Mouse (Mus musculus): ENCODE measurements around the gene Znrf2. TPM values are rescaled to one million over a fixed set of nuclear protein-coding genes. Genes with fewer than 3 reads are reported as not detected.

Znrf2 gene
- polyA plus RNA-seq (2014; fragmentation: Nextera tagmentation; extraction: Ambion mirVana) = 2.3 and 3.3 TPM in 2 replicates

DNA sequence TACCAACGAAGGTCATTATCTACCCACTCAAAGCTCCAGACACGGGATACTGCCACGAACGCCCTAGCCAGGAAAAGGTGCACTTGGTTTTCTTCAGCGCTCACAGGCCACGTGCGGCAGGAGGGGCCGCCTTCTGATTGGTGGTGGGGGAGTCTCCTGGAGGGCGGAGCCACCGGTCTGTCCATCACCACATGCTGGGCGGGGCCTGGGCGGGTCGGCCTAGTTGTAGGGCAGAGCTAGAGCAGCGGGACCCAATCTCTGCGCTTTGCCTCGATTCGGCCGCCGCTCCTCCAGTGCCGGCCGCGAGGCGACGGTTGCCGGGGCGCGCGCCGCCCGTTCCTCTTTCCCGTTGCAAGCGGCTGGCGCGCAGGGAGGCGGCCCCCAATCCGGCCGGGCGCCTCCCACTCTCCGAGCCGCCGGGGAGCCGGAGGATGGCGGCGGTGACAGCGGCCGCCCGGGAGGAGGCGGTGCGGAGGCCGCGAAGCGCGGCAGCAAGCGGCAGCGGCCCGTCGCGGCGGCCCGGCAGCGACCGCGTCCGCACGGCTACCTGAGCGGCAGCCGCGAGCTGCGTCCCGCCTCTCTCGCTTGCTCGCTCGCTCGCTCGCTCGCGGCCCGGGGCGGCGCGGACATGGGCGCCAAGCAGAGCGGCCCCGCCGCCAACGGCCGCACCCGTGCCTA, at the start of gene Znrf2:
Znrf2 (plus strand) TSS at position 529 of the 678 bp plus-strand sequence.
- Histone ChIP-seq H3K9me3 (ENCODE audit: control insufficient read depth, low read length) (no peaks in the 10 kb centered on the region), H3K36me3 (ENCODE audit: control insufficient read depth, insufficient read depth, low read length) (no peaks in the 10 kb centered on the region), H3K27me3 (ENCODE audit: control insufficient read depth, insufficient read depth, low read length) (no peaks in the 10 kb centered on the region), H3K4me3 (ENCODE audit: low read depth, low read length) (peak within 1 kb of the TSS; percentile 70), H3K4me2 (ENCODE audit: low read depth, severe bottlenecking) (peak within 1 kb of the TSS; percentile 34), H3K27ac (replicated peaks; ENCODE audit: low read depth, low read length) (peak within 1 kb of the TSS; percentile 95), H3K4me1 (ENCODE audit: control insufficient read depth, insufficient read depth, low read length) (peaks cover 7% of the 10 kb centered on the region), H3K9ac (ENCODE audit: low read length) (peak within 1 kb of the TSS; percentile 87)
- WGBS = 0% methylated on average over 63 of the region's 88 CpGs
- DNase-seq (ENCODE audit: low spot score) = peak; percentile 98
- ATAC-seq (ENCODE audit: insufficient number of reproducible peaks, low FRiP score, low TSS enrichment, low read depth) = peak; percentile 99

DNA sequence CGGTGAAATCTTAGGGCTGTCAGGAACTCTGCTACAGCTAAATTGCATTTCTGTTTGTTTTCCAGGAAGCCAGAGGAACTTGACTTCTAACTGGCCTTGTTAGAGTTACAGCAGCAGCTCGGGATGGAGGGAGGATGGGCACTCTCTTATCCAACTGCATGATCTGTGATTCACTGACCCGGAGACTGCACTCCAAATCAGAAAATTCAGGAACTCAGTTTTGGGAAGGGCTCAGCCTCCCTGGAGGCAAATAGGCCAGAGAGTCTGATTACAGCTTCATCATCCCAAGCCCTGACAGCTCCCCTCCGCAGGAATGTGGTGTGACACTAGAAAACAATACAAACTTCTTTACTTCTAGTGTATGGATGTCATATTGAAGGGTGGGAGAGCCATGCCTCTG, 49.0 kb upstream of the Znrf2 start:
- WGBS = 56% methylated on average over 4 of the region's 4 CpGs
- Histone ChIP-seq H3K4me3 (ENCODE audit: low read depth, low read length) (no peak overlapping the region), H3K9ac (ENCODE audit: low read length) (no peak overlapping the region), H3K4me2 (ENCODE audit: low read depth, severe bottlenecking) (no peak overlapping the region), H3K36me3 (ENCODE audit: control insufficient read depth, insufficient read depth, low read length) (no peaks in the 10 kb centered on the region), H3K27me3 (ENCODE audit: control insufficient read depth, insufficient read depth, low read length) (no peaks in the 10 kb centered on the region), H3K4me1 (ENCODE audit: control insufficient read depth, insufficient read depth, low read length) (no peaks in the 10 kb centered on the region), H3K27ac (replicated peaks; ENCODE audit: low read depth, low read length) (no peak overlapping the region), H3K9me3 (ENCODE audit: control insufficient read depth, low read length) (no peaks in the 10 kb centered on the region)
- DNase-seq (ENCODE audit: low spot score) = no peak
- ATAC-seq (ENCODE audit: insufficient number of reproducible peaks, low FRiP score, low TSS enrichment, low read depth) = no peak

DNA sequence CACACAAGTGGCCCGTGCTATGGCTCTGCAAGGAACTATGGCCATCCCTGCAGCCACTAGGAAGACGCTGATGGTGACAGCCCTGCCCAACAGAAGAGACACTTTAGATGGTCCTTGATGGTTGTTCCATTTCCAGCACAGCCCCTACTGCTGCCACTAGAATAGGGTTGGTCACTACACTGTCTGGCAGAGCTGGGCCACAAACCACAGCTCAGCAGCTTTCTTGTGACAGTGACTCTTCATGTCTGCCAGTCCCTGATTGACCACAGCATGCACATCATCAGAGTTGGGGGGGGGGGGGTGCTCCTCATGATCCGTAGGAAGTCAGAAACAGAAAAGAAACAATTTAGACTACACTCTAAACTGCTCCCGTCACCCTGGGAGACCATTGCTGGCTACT, 46.0 kb upstream of the Znrf2 start:
- no peak for ATAC-seq (ENCODE audit: insufficient number of reproducible peaks, low FRiP score, low TSS enrichment, low read depth)
- Histone ChIP-seq H3K27me3 (ENCODE audit: control insufficient read depth, insufficient read depth, low read length) (no peaks in the 10 kb centered on the region), H3K36me3 (ENCODE audit: control insufficient read depth, insufficient read depth, low read length) (no peaks in the 10 kb centered on the region), H3K27ac (replicated peaks; ENCODE audit: low read depth, low read length) (no peak overlapping the region), H3K4me1 (ENCODE audit: control insufficient read depth, insufficient read depth, low read length) (no peaks in the 10 kb centered on the region), H3K9ac (ENCODE audit: low read length) (no peak overlapping the region), H3K9me3 (ENCODE audit: control insufficient read depth, low read length) (no peaks in the 10 kb centered on the region), H3K4me3 (ENCODE audit: low read depth, low read length) (no peak overlapping the region), H3K4me2 (ENCODE audit: low read depth, severe bottlenecking) (no peak overlapping the region)
- no peak for DNase-seq (ENCODE audit: low spot score)
- 92% methylated on average over 4 of the region's 4 CpGs for WGBS

DNA sequence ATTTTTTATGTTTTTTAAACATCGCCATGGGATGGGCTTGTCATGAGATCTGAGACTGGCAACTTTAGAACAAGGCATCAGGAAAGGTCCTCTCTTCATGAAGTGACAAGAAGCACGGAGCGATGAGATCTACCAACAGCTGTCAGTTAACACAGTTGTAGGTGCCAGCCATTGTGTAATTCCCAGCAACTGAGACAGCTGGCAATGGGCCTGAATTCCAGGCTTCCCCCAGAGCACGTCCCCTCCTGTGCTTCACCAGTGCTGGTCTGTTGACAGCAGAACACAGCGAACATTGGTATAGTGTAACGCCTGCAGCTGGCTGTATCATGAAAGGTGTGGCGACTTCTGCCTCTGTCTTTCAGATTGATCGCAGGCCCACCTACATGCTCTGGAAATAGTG, 45.5 kb upstream of the Znrf2 start:
- Histone ChIP-seq H3K4me1 (ENCODE audit: control insufficient read depth, insufficient read depth, low read length) (no peaks in the 10 kb centered on the region), H3K27me3 (ENCODE audit: control insufficient read depth, insufficient read depth, low read length) (no peaks in the 10 kb centered on the region), H3K4me3 (ENCODE audit: low read depth, low read length) (no peak overlapping the region), H3K36me3 (ENCODE audit: control insufficient read depth, insufficient read depth, low read length) (no peaks in the 10 kb centered on the region), H3K4me2 (ENCODE audit: low read depth, severe bottlenecking) (no peak overlapping the region), H3K9ac (ENCODE audit: low read length) (no peak overlapping the region), H3K9me3 (ENCODE audit: control insufficient read depth, low read length) (no peaks in the 10 kb centered on the region), H3K27ac (replicated peaks; ENCODE audit: low read depth, low read length) (no peak overlapping the region)
- ATAC-seq (ENCODE audit: insufficient number of reproducible peaks, low FRiP score, low TSS enrichment, low read depth) (no peak), DNase-seq (ENCODE audit: low spot score) (no peak)
- 88% methylated on average over 8 of the region's 8 CpGs for WGBS

DNA sequence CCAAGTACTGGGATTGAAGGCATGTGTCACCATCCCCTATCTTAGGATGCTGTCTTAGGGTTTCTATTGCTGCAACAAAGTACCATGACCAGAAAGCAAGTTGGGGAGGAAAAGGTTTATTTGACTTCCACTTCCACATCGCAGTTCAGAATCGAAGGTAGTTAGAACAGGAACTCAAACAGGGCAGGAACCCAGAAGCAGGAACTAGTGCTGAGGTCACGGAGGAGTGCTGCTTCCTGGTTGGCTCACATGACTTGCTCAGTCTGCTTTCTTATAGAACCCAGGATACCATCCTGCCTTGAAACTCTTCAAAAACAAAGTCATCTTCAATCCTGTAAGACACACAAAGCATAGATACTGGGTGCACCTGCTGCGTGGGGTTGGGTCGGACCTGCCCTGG, 44.6 kb upstream of the Znrf2 start:
- Histone ChIP-seq H3K4me1 (ENCODE audit: control insufficient read depth, insufficient read depth, low read length) (no peaks in the 10 kb centered on the region), H3K36me3 (ENCODE audit: control insufficient read depth, insufficient read depth, low read length) (no peaks in the 10 kb centered on the region), H3K4me2 (ENCODE audit: low read depth, severe bottlenecking) (no peak overlapping the region), H3K27ac (replicated peaks; ENCODE audit: low read depth, low read length) (no peak overlapping the region), H3K9me3 (ENCODE audit: control insufficient read depth, low read length) (no peaks in the 10 kb centered on the region), H3K9ac (ENCODE audit: low read length) (no peak overlapping the region), H3K27me3 (ENCODE audit: control insufficient read depth, insufficient read depth, low read length) (no peaks in the 10 kb centered on the region), H3K4me3 (ENCODE audit: low read depth, low read length) (no peak overlapping the region)
- no peak for ATAC-seq (ENCODE audit: insufficient number of reproducible peaks, low FRiP score, low TSS enrichment, low read depth)
- 92% methylated on average over 5 of the region's 5 CpGs for WGBS
- no peak for DNase-seq (ENCODE audit: low spot score)

DNA sequence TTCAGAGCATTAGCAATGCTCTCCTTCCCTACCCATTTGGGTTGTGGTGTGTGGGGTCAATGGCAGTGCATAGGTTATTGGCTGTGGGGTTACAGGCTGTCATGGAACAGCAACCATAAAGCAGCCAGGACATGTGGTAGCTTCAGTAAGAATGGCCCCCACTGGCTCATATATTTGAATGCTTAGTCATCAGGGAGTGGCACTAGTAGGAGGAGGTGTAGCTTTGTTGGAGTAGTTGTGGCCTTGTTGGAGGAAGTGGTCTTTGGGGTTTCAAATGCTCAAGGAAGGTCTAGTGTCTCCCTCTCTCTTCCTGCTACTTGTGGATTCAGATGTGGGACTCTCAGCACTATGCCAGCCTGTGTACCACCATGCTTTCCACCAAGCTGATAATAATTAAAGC, 41.0 kb upstream of the Znrf2 start:
- no peaks in the 10 kb centered on the region for H3K9me3 ChIP-seq (ENCODE audit: control insufficient read depth, low read length)
- no peak overlapping the region for H3K9ac ChIP-seq (ENCODE audit: low read length)
- H3K27me3 ChIP-seq (ENCODE audit: control insufficient read depth, insufficient read depth, low read length) = no peaks in the 10 kb centered on the region
- no peak overlapping the region for H3K4me2 ChIP-seq (ENCODE audit: low read depth, severe bottlenecking)
- DNase-seq (ENCODE audit: low spot score) (no peak), ATAC-seq (ENCODE audit: insufficient number of reproducible peaks, low FRiP score, low TSS enrichment, low read depth) (no peak)
- H3K36me3 ChIP-seq (ENCODE audit: control insufficient read depth, insufficient read depth, low read length) = no peaks in the 10 kb centered on the region
- no peaks in the 10 kb centered on the region for H3K4me1 ChIP-seq (ENCODE audit: control insufficient read depth, insufficient read depth, low read length)
- no peak overlapping the region for H3K4me3 ChIP-seq (ENCODE audit: low read depth, low read length)
- no peak overlapping the region for H3K27ac ChIP-seq (replicated peaks; ENCODE audit: low read depth, low read length)

DNA sequence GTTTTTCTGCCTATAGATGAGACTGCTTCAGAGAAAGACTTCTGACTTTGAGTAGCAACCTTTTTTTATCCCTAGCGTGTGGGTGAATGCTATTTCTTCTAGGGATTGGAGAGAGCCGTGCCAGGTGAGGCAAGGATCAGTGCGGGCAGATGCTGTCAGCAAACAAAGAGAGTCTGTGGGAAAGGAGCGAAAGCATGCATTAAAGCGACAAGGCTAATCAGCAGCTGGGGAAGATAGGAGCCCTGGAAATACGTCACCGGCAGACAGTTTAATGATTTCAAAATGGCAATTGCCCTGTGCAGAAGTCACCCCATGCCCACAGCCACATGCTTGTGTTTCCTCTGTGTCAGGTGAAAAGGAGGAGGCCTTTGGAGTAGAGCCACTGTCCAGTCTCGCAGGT, 39.1 kb upstream of the Znrf2 start:
- no peaks in the 10 kb centered on the region for H3K9me3 ChIP-seq (ENCODE audit: control insufficient read depth, low read length)
- no peak overlapping the region for H3K4me2 ChIP-seq (ENCODE audit: low read depth, severe bottlenecking)
- WGBS = 49% methylated on average over 8 of the region's 8 CpGs
- no peak overlapping the region for H3K27ac ChIP-seq (replicated peaks; ENCODE audit: low read depth, low read length)
- ATAC-seq (ENCODE audit: insufficient number of reproducible peaks, low FRiP score, low TSS enrichment, low read depth) = no peak
- no peaks in the 10 kb centered on the region for H3K27me3 ChIP-seq (ENCODE audit: control insufficient read depth, insufficient read depth, low read length)
- no peak overlapping the region for H3K4me3 ChIP-seq (ENCODE audit: low read depth, low read length)
- DNase-seq (ENCODE audit: low spot score) = no peak
- H3K9ac ChIP-seq (ENCODE audit: low read length) = no peak overlapping the region
- no peaks in the 10 kb centered on the region for H3K36me3 ChIP-seq (ENCODE audit: control insufficient read depth, insufficient read depth, low read length)
- no peaks in the 10 kb centered on the region for H3K4me1 ChIP-seq (ENCODE audit: control insufficient read depth, insufficient read depth, low read length)

DNA sequence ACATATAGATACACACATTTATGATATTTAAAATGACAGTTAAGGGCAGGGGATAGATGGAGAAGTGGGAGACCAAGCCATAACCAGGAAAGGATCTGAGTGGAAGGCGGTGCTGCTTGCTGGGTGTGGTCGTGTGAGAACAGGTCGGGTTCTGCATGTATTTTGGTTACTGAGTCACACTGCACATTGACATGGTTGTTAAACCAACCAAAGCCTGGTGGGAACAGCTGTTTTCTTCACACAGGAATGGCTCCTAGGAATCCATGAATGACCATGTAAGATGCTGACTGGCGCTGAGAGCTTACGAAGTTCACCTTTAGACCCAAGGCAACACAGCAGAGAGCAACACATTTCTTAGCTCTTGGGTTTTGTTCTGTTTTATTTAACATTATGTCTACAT, 36.7 kb upstream of the Znrf2 start:
- H3K27ac ChIP-seq (replicated peaks; ENCODE audit: low read depth, low read length) = no peak overlapping the region
- H3K27me3 ChIP-seq (ENCODE audit: control insufficient read depth, insufficient read depth, low read length) = no peaks in the 10 kb centered on the region
- H3K4me1 ChIP-seq (ENCODE audit: control insufficient read depth, insufficient read depth, low read length) = no peaks in the 10 kb centered on the region
- no peaks in the 10 kb centered on the region for H3K36me3 ChIP-seq (ENCODE audit: control insufficient read depth, insufficient read depth, low read length)
- H3K4me3 ChIP-seq (ENCODE audit: low read depth, low read length) = no peak overlapping the region
- ATAC-seq (ENCODE audit: insufficient number of reproducible peaks, low FRiP score, low TSS enrichment, low read depth) = no peak
- DNase-seq (ENCODE audit: low spot score) = no peak
- H3K9ac ChIP-seq (ENCODE audit: low read length) = no peak overlapping the region
- WGBS = 79% methylated on average over 5 of the region's 5 CpGs
- no peaks in the 10 kb centered on the region for H3K9me3 ChIP-seq (ENCODE audit: control insufficient read depth, low read length)
- H3K4me2 ChIP-seq (ENCODE audit: low read depth, severe bottlenecking) = no peak overlapping the region

Measured in limb, embryonic 11.5 days (tissue).